In the genomic region with DNA sequence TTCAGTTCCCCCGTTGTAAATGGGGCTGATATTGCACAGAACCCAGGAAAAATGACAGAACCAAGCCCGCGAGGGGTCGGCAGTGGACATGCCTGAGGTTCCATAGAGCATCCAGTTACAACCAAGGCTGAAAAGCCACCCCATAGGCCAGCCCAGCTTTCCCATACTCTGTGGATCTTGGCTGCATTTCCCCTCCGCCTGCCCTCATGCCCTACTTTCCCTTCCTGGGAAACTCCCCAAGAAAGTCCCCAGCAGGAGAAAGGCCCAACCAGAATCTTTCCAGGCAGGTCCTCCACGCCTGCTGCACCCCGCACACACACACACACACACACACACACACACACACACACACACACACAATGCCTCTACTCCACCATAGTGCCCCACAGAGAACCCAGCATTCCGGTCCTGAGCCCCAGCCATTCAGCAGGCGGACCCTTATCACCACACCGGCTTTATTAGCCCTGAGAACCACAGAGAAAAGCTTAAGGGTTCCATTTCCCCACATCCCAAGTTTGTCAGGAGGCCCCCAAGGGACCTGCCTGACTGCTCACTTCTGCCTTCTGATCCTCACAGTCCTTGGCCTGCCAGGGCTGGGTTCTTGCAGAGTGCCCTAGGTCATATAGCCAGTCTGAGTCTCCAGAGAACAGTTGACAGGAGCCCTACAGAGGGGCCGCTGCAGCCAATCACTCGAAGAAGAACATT, we compare ENCODE assay signal across 16 mouse cellular contexts. TPM values are rescaled to one million over a fixed set of nuclear protein-coding genes. Genes with fewer than 3 reads are reported as not detected.
DNase-seq lines count a peak whose midpoint lies in the region; ATAC-seq and TF ChIP-seq lines count a peak whose summit lies in the region.
"Had no signal": no experiment of that assay in that cellular context is flagged by ENCODE, and none has a peak within 500 bp of the region (broad histone marks: within the 10 kb centered on the region; RNA-seq: fewer than 3 reads in every experiment).

No protein-coding gene starts in this region.

- H3K36me3 ChIP-seq in heart, embryonic 13.5 days: no peaks in the 10 kb centered on the region
- no peaks in the 10 kb centered on the region for H3K36me3 ChIP-seq in lung, embryonic 15.5 days
- H3K36me3 ChIP-seq in myocyte (ENCODE audit: control insufficient read depth, insufficient read depth): no peaks in the 10 kb centered on the region
- H3K36me3 ChIP-seq: limb, embryonic 15.5 days had no signal

- H3K27me3 ChIP-seq in heart, embryonic 13.5 days (replicated peaks): peaks cover 41% of the 10 kb centered on the region
- peaks cover 12% of the 10 kb centered on the region; the same call in 1 of the 2 replicates for H3K27me3 ChIP-seq in lung, embryonic 15.5 days
- H3K27me3 ChIP-seq in myocyte (ENCODE audit: control insufficient read depth, insufficient read depth, insufficient read length): no peaks in the 10 kb centered on the region

- H3K9me3 ChIP-seq in heart, embryonic 13.5 days: no peaks in the 10 kb centered on the region
- H3K9me3 ChIP-seq in lung, embryonic 15.5 days: no peaks in the 10 kb centered on the region
- H3K9me3 ChIP-seq: limb, embryonic 15.5 days had no signal

- peak overlapping the region; percentile 28 for H3K4me3 ChIP-seq in heart, embryonic 13.5 days
- peak overlapping the region; percentile 19 for H3K4me3 ChIP-seq in lung, embryonic 15.5 days
- H3K4me3 ChIP-seq in myocyte: peak overlapping the region; percentile 84
- H3K4me3 ChIP-seq: limb, embryonic 15.5 days had no signal

- H3K27ac ChIP-seq in heart, embryonic 13.5 days (replicated peaks): peak overlapping the region; percentile 61
- H3K27ac ChIP-seq in lung, embryonic 15.5 days: peak overlapping the region; percentile 42; the same call in 1 of the 2 replicates
- H3K27ac ChIP-seq: limb, embryonic 15.5 days had no signal

- no peak for TF ChIP-seq POLR2A in myocyte (IDR thresholded peaks at IDR 0.05; ENCODE audit: insufficient read length, low read depth)

- no peak for DNase-seq in heart, postnatal 4 days
- DNase-seq in lung, postnatal 25 days (ENCODE audit: low spot score): no peak
- DNase-seq in brain, adult 2 months (ENCODE audit: low read depth, low spot score): peak; percentile 37
- DNase-seq in ovary, adult 18-20 months (ENCODE audit: low spot score): no peak
- DNase-seq in layer of hippocampus, adult 11-12 months (ENCODE audit: low spot score): no peak
- DNase-seq: adrenal gland, postnatal 10 days; cerebellum, adult 9-10 months; gastrocnemius, postnatal 36 days; right cerebral cortex, postnatal 14 days; thymus, postnatal 25 days had no signal

- 57% methylated on average over 11 of the region's 12 CpGs for WGBS in heart, embryonic 13.5 days
- WGBS in lung, embryonic 15.5 days: 69% methylated on average over 10 of the region's 12 CpGs

- H3K4me1 ChIP-seq in heart, embryonic 13.5 days: peaks cover 66% of the 10 kb centered on the region
- H3K4me1 ChIP-seq in lung, embryonic 15.5 days: peaks cover 11% of the 10 kb centered on the region

- H3K9ac ChIP-seq in heart, embryonic 13.5 days: peak overlapping the region; percentile 45
- no peak overlapping the region for H3K9ac ChIP-seq in lung, embryonic 15.5 days
- H3K9ac ChIP-seq: limb, embryonic 15.5 days had no signal

- H3ac ChIP-seq in myocyte (ENCODE audit: control insufficient read depth, insufficient read length): peak overlapping the region; percentile 9

- no peak for ATAC-seq in heart, embryonic 13.5 days (ENCODE audit: extremely low read depth, insufficient number of reproducible peaks, low FRiP score, low TSS enrichment)
- no peak for ATAC-seq in lung, embryonic 15.5 days (ENCODE audit: borderline replicate concordance, extremely low read depth, low FRiP score, low TSS enrichment)

- peaks cover 39% of the 10 kb centered on the region for H3K79me2 ChIP-seq in myocyte (ENCODE audit: control insufficient read depth, insufficient read depth)

- H3K4me2 ChIP-seq in heart, embryonic 13.5 days: peak overlapping the region; percentile 35
- peak overlapping the region; percentile 30 for H3K4me2 ChIP-seq in lung, embryonic 15.5 days
- peak overlapping the region; percentile 89 for H3K4me2 ChIP-seq in myocyte (ENCODE audit: low read depth)
- H3K4me2 ChIP-seq: limb, embryonic 15.5 days had no signal

TF ChIP-seq in myocyte, 11 proteins besides CTCF, POLR2A, EP300 and RAD21:
- no peak for TF ChIP-seq CEBPB (IDR thresholded peaks at IDR 0.05; ENCODE audit: insufficient read depth, poor library complexity, severe bottlenecking)
- TF ChIP-seq TCF3 (IDR thresholded peaks at IDR 0.05; ENCODE audit: insufficient read length, low read depth): no peak
- no peak for TF ChIP-seq MYOD1 (IDR thresholded peaks at IDR 0.05; ENCODE audit: control insufficient read depth in 1 of 3, insufficient read length in 2 of 3, low read depth in 2 of 3)
- TF ChIP-seq SRF (IDR thresholded peaks at IDR 0.05; ENCODE audit: control insufficient read depth, insufficient read length, low read depth): no peak
- TF ChIP-seq TCF12 (IDR thresholded peaks at IDR 0.05; ENCODE audit: insufficient read depth, poor library complexity, severe bottlenecking): no peak
- no peak for TF ChIP-seq REST (IDR thresholded peaks at IDR 0.05; ENCODE audit: insufficient read depth, insufficient read length)
- TF ChIP-seq USF1 (IDR thresholded peaks at IDR 0.05; ENCODE audit: low read depth): no peak
- no peak for TF ChIP-seq POLR2AphosphoS2 (IDR thresholded peaks at IDR 0.05; ENCODE audit: insufficient read length, low read depth)
- TF ChIP-seq MAX (IDR thresholded peaks at IDR 0.05; ENCODE audit: low read depth): no peak
- TF ChIP-seq MYOG (IDR thresholded peaks at IDR 0.05; ENCODE audit: control insufficient read depth in 1 of 3, insufficient read depth in 1 of 3, insufficient read length in 2 of 3, low read depth in 2 of 3): no peak
- no peak for TF ChIP-seq E2F4 (IDR thresholded peaks at IDR 0.05; ENCODE audit: insufficient read depth)
TF ChIP-seq in myocyte: peak in this region for 0.

RNA-seq across cellular contexts. Expression of a gene that starts 1.4 kb away (rescaled TPM):
- polyA plus RNA-seq in heart, embryonic 13.5 days (2015; fragmentation: Nextera tagmentation; extraction: Ambion mirVana): 2.5 and 2.7 TPM in 2 replicates
- total RNA-seq in heart, postnatal 4 days (2021): 10 to 100 TPM in 1 of 2 experiments, 1 to 10 TPM in 1; 8.1 to 10.6 TPM
- polyA plus RNA-seq in lung, embryonic 15.5 days (2015; fragmentation: Nextera tagmentation; extraction: Ambion mirVana): 7.6 and 8.6 TPM in 2 replicates
- 31.3 TPM for polyA plus RNA-seq in myocyte (2012; fragmentation: generic; extraction: Trizol)
- total RNA-seq: MEL had no signal

RNA-seq across cellular contexts. Expression of a gene that starts 19.9 kb away (rescaled TPM):
- 0.15 and 0.51 TPM in 2 replicates for polyA plus RNA-seq in heart, embryonic 13.5 days (2015; fragmentation: Nextera tagmentation; extraction: Ambion mirVana)
- under 1 TPM; 0.10 to 0.41 TPM for total RNA-seq in heart, postnatal 4 days (2021)
- polyA plus RNA-seq in lung, embryonic 15.5 days (2015; fragmentation: Nextera tagmentation; extraction: Ambion mirVana): 0.13 and 0.30 TPM in 2 replicates
- 0.02 TPM for polyA plus RNA-seq in myocyte (2012; fragmentation: generic; extraction: Trizol)
- total RNA-seq: MEL had no signal

RNA-seq across cellular contexts. Expression of a gene that starts 20.5 kb away (rescaled TPM):
- polyA plus RNA-seq in heart, embryonic 13.5 days (2015; fragmentation: Nextera tagmentation; extraction: Ambion mirVana): 0.19 and 0.29 TPM in 2 replicates
- under 1 TPM; 0.26 to 0.38 TPM for total RNA-seq in heart, postnatal 4 days (2021)
- polyA plus RNA-seq in lung, embryonic 15.5 days (2015; fragmentation: Nextera tagmentation; extraction: Ambion mirVana): 0.05 TPM in 2 replicates
- 8.2 TPM for polyA plus RNA-seq in myocyte (2012; fragmentation: generic; extraction: Trizol)
- total RNA-seq: layer of hippocampus, adult 8-10 months; MEL had no signal

RNA-seq across cellular contexts. Expression of a gene that starts 30.7 kb away (rescaled TPM):
- polyA plus RNA-seq in heart, embryonic 13.5 days (2015; fragmentation: Nextera tagmentation; extraction: Ambion mirVana): 0.23 and 0.44 TPM in 2 replicates
- not detected for total RNA-seq in heart, postnatal 4 days (2021)
- 0.67 and 1.1 TPM in 2 replicates for polyA plus RNA-seq in lung, embryonic 15.5 days (2015; fragmentation: Nextera tagmentation; extraction: Ambion mirVana)
- polyA plus RNA-seq in myocyte (2012; fragmentation: generic; extraction: Trizol): not detected
- total RNA-seq: gastrocnemius, postnatal 36 days had no signal

Comparison
In these comparisons a context has a peak if more than half of its experiments do, and no peak if none do; other contexts are left out.
1. H3K4me2 ChIP-seq: peak in every context shown above with its lines; median percentile 89 in myocyte; 35 in heart, embryonic 13.5 days; 30 in lung, embryonic 15.5 days.
2. H3K4me3 ChIP-seq: peak in every context shown above with its lines; median percentile 84 in myocyte; 28 in heart, embryonic 13.5 days; 19 in lung, embryonic 15.5 days.